Mouse (Mus musculus): ENCODE measurements around the gene Kctd12b. TPM values are rescaled to one million over a fixed set of nuclear protein-coding genes. Genes with fewer than 3 reads are reported as not detected.
"Not testable (repeated sequence)": the region's sequence is repeated elsewhere in the genome, so short reads cannot be mapped to it uniquely, and the experiment has no call there.

Kctd12b gene
- 3.0 and 4.6 TPM in 2 replicates for polyA plus RNA-seq (2012; rRNA removed)

DNA sequence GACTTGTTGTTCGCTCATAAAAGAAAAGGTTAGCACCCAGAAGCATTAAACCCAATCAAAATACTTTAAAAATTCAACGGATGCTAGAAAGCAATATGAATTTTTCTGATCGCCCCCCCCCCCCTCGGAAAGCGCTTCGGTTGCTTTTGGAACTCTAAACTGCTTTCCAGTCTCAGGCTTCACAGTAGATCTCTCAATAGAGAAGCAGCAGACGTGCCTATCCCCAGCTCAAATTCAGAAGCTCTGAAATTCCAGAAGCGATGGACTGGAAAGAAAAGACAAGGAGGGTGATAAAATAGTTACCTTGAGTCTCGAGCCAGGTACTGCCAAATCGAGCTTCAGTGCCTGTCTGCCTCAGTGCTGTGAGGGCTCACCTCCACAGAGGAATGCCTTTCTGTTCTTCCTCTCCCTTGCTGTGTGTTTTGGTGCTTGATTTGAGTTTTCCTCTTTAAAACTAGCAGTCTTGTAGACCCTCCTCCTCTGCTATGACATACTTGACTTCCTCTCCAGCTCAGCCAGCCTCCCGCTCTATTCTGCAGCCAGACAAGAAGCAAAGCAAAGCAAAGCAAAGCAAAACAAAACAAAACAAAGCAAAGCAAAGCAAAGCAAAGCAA, at the start of gene Kctd12b:
Gene Kctd12b, minus strand, starts transcription at position 610 of the 614 bp plus-strand sequence.
- DNase-seq (ENCODE audit: low read depth) = peak; percentile 45

GRCm38 (mm10) chrX:153742493-153742892, 46.3 kb upstream of the Kctd12b start:
- DNase-seq (ENCODE audit: low read depth) = no peak
- no peak for TF ChIP-seq POLR2A (IDR thresholded peaks at IDR 0.05; ENCODE audit: borderline replicate concordance, extremely low read depth, insufficient read depth, insufficient read length, poor library complexity, severe bottlenecking)
- TF ChIP-seq CTCF (IDR thresholded peaks at IDR 0.05; ENCODE audit: borderline replicate concordance, extremely low read depth, insufficient read depth, insufficient read length) = no peak

More for the DNA sequence above, at the start of gene Kctd12b:
- TF ChIP-seq CTCF (IDR thresholded peaks at IDR 0.05; ENCODE audit: borderline replicate concordance, extremely low read depth, insufficient read depth, insufficient read length) (no peak), POLR2A (IDR thresholded peaks at IDR 0.05; ENCODE audit: borderline replicate concordance, extremely low read depth, insufficient read depth, insufficient read length, poor library complexity, severe bottlenecking) (no peak)

GRCm38 (mm10) chrX:153735697-153736096, 39.5 kb upstream of the Kctd12b start:
- peak; percentile 57 for DNase-seq (ENCODE audit: low read depth)
- TF ChIP-seq CTCF (IDR thresholded peaks at IDR 0.05; ENCODE audit: borderline replicate concordance, extremely low read depth, insufficient read depth, insufficient read length) (no peak), POLR2A (IDR thresholded peaks at IDR 0.05; ENCODE audit: borderline replicate concordance, extremely low read depth, insufficient read depth, insufficient read length, poor library complexity, severe bottlenecking) (no peak)

GRCm38 (mm10) chrX:153724400-153724799, 28.2 kb upstream of the Kctd12b start:
- DNase-seq (ENCODE audit: low read depth) = peak; percentile 86
- TF ChIP-seq POLR2A (IDR thresholded peaks at IDR 0.05; ENCODE audit: borderline replicate concordance, extremely low read depth, insufficient read depth, insufficient read length, poor library complexity, severe bottlenecking) = no peak
- TF ChIP-seq CTCF (IDR thresholded peaks at IDR 0.05; ENCODE audit: borderline replicate concordance, extremely low read depth, insufficient read depth, insufficient read length) = no peak

- TF ChIP-seq POLR2A (IDR thresholded peaks at IDR 0.05; ENCODE audit: borderline replicate concordance, extremely low read depth, insufficient read depth, insufficient read length, poor library complexity, severe bottlenecking) (no peak), CTCF (IDR thresholded peaks at IDR 0.05; ENCODE audit: borderline replicate concordance, extremely low read depth, insufficient read depth, insufficient read length) (no peak)
- DNase-seq (ENCODE audit: low read depth) = peak; percentile 89
Measured at GRCm38 (mm10) chrX:153723110-153723916, 27.1 kb upstream of the Kctd12b start, which contains the start of gene Nbdy. Gene Nbdy (plus strand): TSS chrX:153723590.

DNA sequence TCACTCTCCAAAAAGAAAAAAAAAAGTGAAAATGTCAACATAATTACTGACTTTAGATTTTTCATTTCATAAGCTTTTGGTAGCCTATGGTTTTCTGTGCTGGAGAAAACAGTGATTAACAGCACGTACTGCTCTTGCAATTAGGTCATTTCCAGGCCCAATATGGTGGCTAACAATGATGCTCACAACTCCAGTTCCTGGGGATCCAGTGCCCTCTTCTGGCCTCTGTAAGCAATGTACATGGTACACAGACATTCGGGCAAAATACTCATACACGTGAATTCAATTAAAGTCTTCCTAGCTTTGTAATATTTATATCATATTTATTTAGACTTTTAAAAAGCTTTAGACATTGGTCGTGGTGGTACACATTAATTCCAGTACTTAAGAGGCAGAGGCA, 23.4 kb upstream of the Kctd12b start:
- TF ChIP-seq CTCF (IDR thresholded peaks at IDR 0.05; ENCODE audit: borderline replicate concordance, extremely low read depth, insufficient read depth, insufficient read length) (peak; percentile 39; the same call in 1 of the 2 replicates), POLR2A (IDR thresholded peaks at IDR 0.05; ENCODE audit: borderline replicate concordance, extremely low read depth, insufficient read depth, insufficient read length, poor library complexity, severe bottlenecking) (no peak)
- peak; percentile 67 for DNase-seq (ENCODE audit: low read depth)

GRCm38 (mm10) chrX:153716716-153717115, 20.5 kb upstream of the Kctd12b start:
- no peak for TF ChIP-seq POLR2A (IDR thresholded peaks at IDR 0.05; ENCODE audit: borderline replicate concordance, extremely low read depth, insufficient read depth, insufficient read length, poor library complexity, severe bottlenecking)
- no peak for TF ChIP-seq CTCF (IDR thresholded peaks at IDR 0.05; ENCODE audit: borderline replicate concordance, extremely low read depth, insufficient read depth, insufficient read length)

GRCm38 (mm10) chrX:153707735-153708134, 11.5 kb upstream of the Kctd12b start:
- TF ChIP-seq CTCF (IDR thresholded peaks at IDR 0.05; ENCODE audit: borderline replicate concordance, extremely low read depth, insufficient read depth, insufficient read length) = peak; percentile 60; the same call in 1 of the 2 replicates
- no peak for TF ChIP-seq POLR2A (IDR thresholded peaks at IDR 0.05; ENCODE audit: borderline replicate concordance, extremely low read depth, insufficient read depth, insufficient read length, poor library complexity, severe bottlenecking)
- peak; percentile 54 for DNase-seq (ENCODE audit: low read depth)

More at GRCm38 (mm10) chrX:153716716-153717115, 20.5 kb upstream of the Kctd12b start:
- DNase-seq (ENCODE audit: low read depth) = no peak

DNA sequence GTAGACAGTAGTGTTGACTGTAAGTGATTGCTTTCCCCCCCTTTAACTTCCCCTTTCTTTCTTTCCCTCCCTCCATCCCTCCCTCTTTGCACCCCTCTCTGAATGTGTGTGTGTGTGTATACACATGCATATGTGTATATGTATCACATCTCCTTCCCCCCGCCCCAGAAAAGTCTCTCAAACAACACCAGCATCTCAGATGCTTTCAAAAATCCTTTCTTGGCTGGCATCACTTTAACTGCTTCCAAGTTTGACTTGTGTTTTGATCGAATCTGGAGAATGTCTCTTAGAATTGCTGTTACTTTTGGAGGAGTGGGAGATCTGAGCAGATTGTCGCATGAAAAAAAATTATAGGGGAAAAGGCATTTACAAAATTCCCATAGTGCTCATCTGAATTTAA, 4.3 kb upstream of the Kctd12b start:
- TF ChIP-seq CTCF (IDR thresholded peaks at IDR 0.05; ENCODE audit: borderline replicate concordance, extremely low read depth, insufficient read depth, insufficient read length) = no peak
- TF ChIP-seq POLR2A (IDR thresholded peaks at IDR 0.05; ENCODE audit: borderline replicate concordance, extremely low read depth, insufficient read depth, insufficient read length, poor library complexity, severe bottlenecking) = no peak
- peak; percentile 54 for DNase-seq (ENCODE audit: low read depth)

DNA sequence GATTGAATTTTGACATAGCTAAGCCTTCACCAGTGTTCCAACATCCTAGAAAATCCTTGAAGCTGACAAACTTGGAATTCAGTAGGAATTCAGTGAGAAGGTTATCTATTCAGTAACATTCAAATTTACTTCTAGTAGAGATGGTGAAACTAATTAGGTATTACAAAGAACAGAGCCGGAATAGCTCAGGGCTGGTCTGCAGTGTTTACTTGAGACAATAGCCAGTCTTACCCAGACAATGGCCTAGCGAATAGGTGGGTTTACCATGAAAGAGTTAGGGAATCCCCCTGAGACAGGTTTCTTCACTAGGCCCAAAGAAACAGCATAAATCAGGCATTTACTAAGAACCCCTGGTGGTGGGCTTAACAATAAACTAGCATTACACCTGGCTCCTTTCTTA, 28.0 kb downstream of the Kctd12b start:
- not testable (repeated sequence) for DNase-seq (ENCODE audit: low read depth)

DNA sequence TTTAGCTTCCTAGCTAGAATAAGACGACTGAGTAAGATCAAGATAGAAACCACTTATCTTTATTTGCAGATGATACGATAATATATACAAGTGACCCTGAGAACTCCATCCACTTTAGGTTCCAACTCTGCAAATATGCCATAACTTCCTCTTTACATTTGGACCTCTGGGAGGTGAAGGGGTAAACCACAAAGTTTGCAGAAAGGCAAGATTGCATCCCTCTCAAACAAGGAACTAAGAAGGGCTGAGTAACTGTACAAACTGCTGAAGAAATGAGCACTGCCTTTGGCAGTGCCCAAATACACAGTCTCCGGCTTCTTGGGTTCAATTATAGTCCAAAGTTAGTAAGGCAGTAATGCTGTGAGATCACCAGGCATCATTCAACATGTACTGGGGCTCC, 31.3 kb downstream of the Kctd12b start:
- no peak for TF ChIP-seq CTCF (IDR thresholded peaks at IDR 0.05; ENCODE audit: borderline replicate concordance, extremely low read depth, insufficient read depth, insufficient read length)
- no peak for TF ChIP-seq POLR2A (IDR thresholded peaks at IDR 0.05; ENCODE audit: borderline replicate concordance, extremely low read depth, insufficient read depth, insufficient read length, poor library complexity, severe bottlenecking)
- no peak for DNase-seq (ENCODE audit: low read depth)

GRCm38 (mm10) chrX:153656949-153657348, 39.2 kb downstream of the Kctd12b start:
- TF ChIP-seq CTCF (IDR thresholded peaks at IDR 0.05; ENCODE audit: borderline replicate concordance, extremely low read depth, insufficient read depth, insufficient read length) (no peak), POLR2A (IDR thresholded peaks at IDR 0.05; ENCODE audit: borderline replicate concordance, extremely low read depth, insufficient read depth, insufficient read length, poor library complexity, severe bottlenecking) (no peak)
- no peak for DNase-seq (ENCODE audit: low read depth)
